Mouse (Mus musculus): Measurements from ENCODE around the gene Cacnb4.

GRCm38 (mm10) chr2:52603421-52603820, 73.2 kb downstream of the Cacnb4 start:
- no peak for TF ChIP-seq POLR2A (IDR thresholded peaks at IDR 0.05; ENCODE audit: control insufficient read depth, low read depth, low read length)
- no peak for TF ChIP-seq CTCF (IDR thresholded peaks at IDR 0.05; ENCODE audit: control insufficient read depth, insufficient read depth, insufficient replicate concordance, low read depth, low read length)
